Mouse (Mus musculus): ENCODE measurements at regions not wholly inside any gene's neighbourhood (a gene's known extent, or its start where the extent isn't known, plus 50 kb on each side); places are given as distances from the start of the nearest gene placed in this dataset.

- H3K4me1 ChIP-seq (ENCODE audit: control insufficient read depth, insufficient read depth, low read length), result no peaks in the 10 kb centered on the region
- H3K4me3 ChIP-seq (ENCODE audit: low read depth, low read length), result no peak overlapping the region
- DNase-seq (ENCODE audit: low spot score, missing footprints) (no peak), ATAC-seq (ENCODE audit: low FRiP score) (no peak)
- H3K27me3 ChIP-seq (ENCODE audit: control insufficient read depth, insufficient read depth, low read length), result no peaks in the 10 kb centered on the region
- H3K4me2 ChIP-seq, result no peak overlapping the region
- 86% methylated on average over 3 of the region's 3 CpGs for whole genome bisulfite sequencing
- no peaks in the 10 kb centered on the region for H3K9me3 ChIP-seq (ENCODE audit: control insufficient read depth, low read length)
- no peaks in the 10 kb centered on the region for H3K36me3 ChIP-seq (ENCODE audit: control insufficient read depth, insufficient read depth, low read length)
- no peak overlapping the region for H3K27ac ChIP-seq (ENCODE audit: low read depth, low read length)
- no peak overlapping the region for H3K9ac ChIP-seq (ENCODE audit: low read length)
Observed at GRCm38 (mm10) chr13:85376338-85376998, 87.5 kb upstream of the Rasa1 start.

DNA sequence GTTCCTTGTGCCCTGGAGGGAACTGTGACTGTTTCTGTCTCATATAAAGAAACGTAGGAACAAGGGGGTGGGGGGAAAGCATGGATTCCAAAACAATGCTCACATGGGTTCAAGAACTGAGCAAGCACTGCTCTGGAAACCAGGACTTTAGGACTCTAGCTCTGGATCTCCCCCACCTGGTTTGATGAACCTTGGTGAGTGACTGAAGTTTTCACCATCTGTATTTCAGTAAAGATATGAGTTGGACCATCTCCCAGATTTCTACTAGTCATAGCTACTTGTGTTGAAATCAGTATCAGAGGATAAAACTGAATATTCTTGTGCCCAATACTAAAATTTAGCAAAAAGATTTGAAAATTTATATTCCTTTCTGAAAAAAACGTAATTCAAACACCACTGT is 70.7 kb upstream of the Rasa1 start:
- no peaks in the 10 kb centered on the region for H3K9me3 ChIP-seq (ENCODE audit: control insufficient read depth, low read length)
- DNase-seq (ENCODE audit: low spot score, missing footprints), result no peak
- 77% methylated on average over 2 of the region's 2 CpGs for WGBS
- H3K4me1 ChIP-seq (ENCODE audit: control insufficient read depth, insufficient read depth, low read length), result no peaks in the 10 kb centered on the region
- H3K27me3 ChIP-seq (ENCODE audit: control insufficient read depth, insufficient read depth, low read length), result no peaks in the 10 kb centered on the region
- H3K9ac ChIP-seq (ENCODE audit: low read length), result no peak overlapping the region
- no peaks in the 10 kb centered on the region for H3K36me3 ChIP-seq (ENCODE audit: control insufficient read depth, insufficient read depth, low read length)
- H3K4me3 ChIP-seq (ENCODE audit: low read depth, low read length), result no peak overlapping the region
- no peak overlapping the region for H3K4me2 ChIP-seq
- no peak for ATAC-seq (ENCODE audit: low FRiP score)
- no peak overlapping the region for H3K27ac ChIP-seq (ENCODE audit: low read depth, low read length)

DNA sequence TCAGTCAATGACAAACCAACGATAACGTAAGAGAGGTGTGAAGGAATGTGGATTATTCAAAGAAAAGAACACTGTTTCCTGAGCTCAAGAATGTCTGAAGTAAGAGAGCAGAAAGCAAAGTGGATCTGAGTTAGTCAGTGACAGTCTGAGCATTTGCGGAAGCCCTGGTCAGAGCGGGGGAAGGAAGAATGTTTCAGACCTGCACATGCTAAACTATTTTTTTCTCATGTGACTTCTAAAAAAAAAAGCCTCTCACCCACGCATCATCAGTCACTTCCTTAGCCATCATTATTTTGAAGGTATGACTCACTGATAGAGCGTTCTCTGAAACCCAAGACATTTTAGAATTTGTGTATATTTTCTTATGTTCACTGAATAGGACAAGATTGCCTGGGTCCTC is 70.2 kb upstream of the Rasa1 start:
- no peaks in the 10 kb centered on the region for H3K27me3 ChIP-seq (ENCODE audit: control insufficient read depth, insufficient read depth, low read length)
- no peak for DNase-seq (ENCODE audit: low spot score, missing footprints)
- H3K36me3 ChIP-seq (ENCODE audit: control insufficient read depth, insufficient read depth, low read length), result no peaks in the 10 kb centered on the region
- no peaks in the 10 kb centered on the region for H3K9me3 ChIP-seq (ENCODE audit: control insufficient read depth, low read length)
- no peak overlapping the region for H3K9ac ChIP-seq (ENCODE audit: low read length)
- H3K27ac ChIP-seq (ENCODE audit: low read depth, low read length), result no peak overlapping the region
- 89% methylated on average over 6 of the region's 6 CpGs for WGBS
- no peak for ATAC-seq (ENCODE audit: low FRiP score)
- H3K4me1 ChIP-seq (ENCODE audit: control insufficient read depth, insufficient read depth, low read length), result no peaks in the 10 kb centered on the region
- no peak overlapping the region for H3K4me3 ChIP-seq (ENCODE audit: low read depth, low read length)
- no peak overlapping the region for H3K4me2 ChIP-seq

DNA sequence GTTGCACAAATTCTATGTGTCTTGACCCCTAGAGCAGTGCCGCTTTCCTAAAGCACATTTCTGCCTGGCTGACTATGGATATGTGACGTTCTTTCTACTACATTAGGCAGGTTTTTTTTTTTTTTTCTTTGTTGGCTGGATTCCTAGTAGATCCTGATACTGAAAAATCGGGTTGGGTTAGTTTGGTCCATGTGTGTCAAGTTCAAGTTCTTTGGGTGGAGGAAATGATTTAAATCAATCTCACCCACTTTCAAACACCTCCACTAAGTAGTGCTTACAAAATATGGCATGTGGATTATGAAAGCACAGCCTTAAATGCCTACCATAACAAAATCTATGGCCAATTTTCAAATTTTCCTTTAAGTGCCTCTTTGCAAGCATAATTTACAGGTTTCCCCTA is 63.1 kb upstream of the Rasa1 start:
- ATAC-seq (ENCODE audit: low FRiP score) (no peak), DNase-seq (ENCODE audit: low spot score, missing footprints) (no peak)
- H3K9ac ChIP-seq (ENCODE audit: low read length), result no peak overlapping the region
- WGBS, result 79% methylated on average over 3 of the region's 3 CpGs
- no peak overlapping the region for H3K27ac ChIP-seq (ENCODE audit: low read depth, low read length)
- H3K9me3 ChIP-seq (ENCODE audit: control insufficient read depth, low read length), result no peaks in the 10 kb centered on the region
- no peak overlapping the region for H3K4me2 ChIP-seq
- H3K4me3 ChIP-seq (ENCODE audit: low read depth, low read length), result no peak overlapping the region
- H3K4me1 ChIP-seq (ENCODE audit: control insufficient read depth, insufficient read depth, low read length), result no peaks in the 10 kb centered on the region
- H3K27me3 ChIP-seq (ENCODE audit: control insufficient read depth, insufficient read depth, low read length), result no peaks in the 10 kb centered on the region
- no peaks in the 10 kb centered on the region for H3K36me3 ChIP-seq (ENCODE audit: control insufficient read depth, insufficient read depth, low read length)

Measured in midbrain, embryonic 11.5 days (tissue).